Comparison of ENCODE assay signal across 7 mouse cellular contexts in the genomic region with DNA sequence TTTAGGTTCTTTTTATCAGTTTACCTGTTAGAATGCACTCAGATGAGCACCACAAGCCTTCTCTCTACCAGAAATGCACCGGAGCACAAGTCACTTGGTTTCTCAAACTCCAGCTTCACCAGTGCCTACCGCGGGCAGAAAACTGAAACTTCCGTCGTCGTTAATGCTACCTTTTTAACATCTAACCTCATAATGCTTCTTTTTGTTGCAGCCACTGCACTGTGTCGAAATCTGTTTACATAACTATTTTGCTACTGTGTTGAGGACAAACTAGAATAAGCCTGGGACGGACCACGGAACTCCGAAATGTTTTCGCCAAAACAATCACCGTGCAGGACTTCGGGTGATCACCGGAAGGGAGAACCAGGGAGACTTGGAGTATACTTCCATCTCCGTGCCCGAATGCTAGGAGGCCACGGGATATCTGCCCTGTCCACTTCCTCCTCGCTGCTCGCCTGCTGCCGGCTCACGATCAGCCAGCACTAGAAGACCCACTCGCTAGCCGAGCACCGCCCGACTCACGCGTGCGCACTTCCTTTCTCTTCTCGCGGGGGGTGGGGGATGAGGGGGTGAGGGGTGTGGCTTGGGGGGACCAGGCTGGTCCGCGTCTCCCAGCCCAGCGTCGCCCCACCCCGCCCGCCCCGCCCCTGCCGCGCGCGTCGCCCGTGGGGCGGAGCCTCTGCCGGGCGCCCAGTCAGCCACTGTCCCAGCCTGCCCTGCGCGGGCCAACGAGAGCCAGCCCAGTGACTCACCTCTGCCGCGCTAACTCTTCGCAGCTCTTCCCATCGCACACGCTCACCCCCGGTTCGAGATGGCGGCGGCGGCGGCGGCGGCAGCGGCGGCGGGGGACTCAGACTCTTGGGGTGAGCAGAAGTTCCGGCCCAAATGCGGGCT. TPM values are rescaled to one million over a fixed set of nuclear protein-coding genes. Genes with fewer than 3 reads are reported as not detected.
DNase-seq lines count a peak whose midpoint lies in the region; ATAC-seq and TF ChIP-seq lines count a peak whose summit lies in the region.

A gene (plus strand): TSS at position 685 of the 894 bp plus-strand sequence.

- peak within 1 kb of the TSS; percentile 91 for H3K27ac ChIP-seq in embryonic facial prominence, embryonic 12.5 days
- peak within 1 kb of the TSS; percentile 97 for H3K27ac ChIP-seq in kidney, adult 2 months (ENCODE audit: insufficient read depth, low read depth, low read length)
- peak within 1 kb of the TSS; percentile 87 for H3K27ac ChIP-seq in limb, embryonic 12.5 days
- H3K27ac ChIP-seq in midbrain, embryonic 15.5 days: peak within 1 kb of the TSS; percentile 84
- H3K27ac ChIP-seq in spleen, adult 2 months (ENCODE audit: insufficient read depth, low read length): peak within 1 kb of the TSS; percentile 79

- no peaks in the 10 kb centered on the region for H3K36me3 ChIP-seq in embryonic facial prominence, embryonic 12.5 days
- no peaks in the 10 kb centered on the region for H3K36me3 ChIP-seq in kidney, adult 2 months (ENCODE audit: control insufficient read depth, insufficient read depth, low read length)
- H3K36me3 ChIP-seq in limb, embryonic 12.5 days: peaks cover 14% of the 10 kb centered on the region; the same call in 1 of the 2 replicates
- H3K36me3 ChIP-seq in midbrain, embryonic 15.5 days (replicated peaks): no peaks in the 10 kb centered on the region
- peaks cover under 1% of the 10 kb centered on the region; the same call in 1 of the 2 replicates for H3K36me3 ChIP-seq in spleen, adult 2 months (ENCODE audit: control insufficient read depth, insufficient read depth, low read length)

- peak within 1 kb of the TSS; percentile 75 for H3K4me2 ChIP-seq in embryonic facial prominence, embryonic 12.5 days (replicated peaks)
- H3K4me2 ChIP-seq in limb, embryonic 12.5 days: peak within 1 kb of the TSS; percentile 72
- H3K4me2 ChIP-seq in midbrain, embryonic 15.5 days: peak within 1 kb of the TSS; percentile 68

- H3K27me3 ChIP-seq in embryonic facial prominence, embryonic 12.5 days: no peaks in the 10 kb centered on the region
- H3K27me3 ChIP-seq in kidney, adult 2 months (replicated peaks; ENCODE audit: control insufficient read depth, insufficient read depth, low read length): no peaks in the 10 kb centered on the region
- H3K27me3 ChIP-seq in limb, embryonic 12.5 days: no peaks in the 10 kb centered on the region
- H3K27me3 ChIP-seq in midbrain, embryonic 15.5 days (replicated peaks): no peaks in the 10 kb centered on the region
- H3K27me3 ChIP-seq in spleen, adult 2 months (ENCODE audit: control insufficient read depth, insufficient read depth, low read length): no peaks in the 10 kb centered on the region

- H3K9me3 ChIP-seq in embryonic facial prominence, embryonic 12.5 days: no peaks in the 10 kb centered on the region
- no peaks in the 10 kb centered on the region for H3K9me3 ChIP-seq in limb, embryonic 12.5 days
- H3K9me3 ChIP-seq in midbrain, embryonic 15.5 days: no peaks in the 10 kb centered on the region

- TF ChIP-seq POLR2A in kidney, adult 2 months (IDR thresholded peaks at IDR 0.05; ENCODE audit: low read depth, low read length): peak; percentile 99
- TF ChIP-seq POLR2A in spleen, adult 2 months (IDR thresholded peaks at IDR 0.05; ENCODE audit: low read depth, low read length): peak; percentile 99

- peak within 1 kb of the TSS; percentile 91 for H3K9ac ChIP-seq in embryonic facial prominence, embryonic 12.5 days
- peak within 1 kb of the TSS; percentile 95 for H3K9ac ChIP-seq in limb, embryonic 12.5 days (replicated peaks)
- peak within 1 kb of the TSS; percentile 72 for H3K9ac ChIP-seq in midbrain, embryonic 15.5 days

- ATAC-seq in embryonic facial prominence, embryonic 12.5 days (ENCODE audit: insufficient number of reproducible peaks, insufficient read depth, low FRiP score, low TSS enrichment): peak; percentile 99
- peak; percentile 99 for ATAC-seq in limb, embryonic 12.5 days (ENCODE audit: insufficient number of reproducible peaks, insufficient read depth, low FRiP score, low TSS enrichment, low read depth)
- peak; percentile 100 for ATAC-seq in midbrain, embryonic 15.5 days (replicated peaks)

- WGBS in embryonic facial prominence, embryonic 12.5 days: 1% methylated on average over 31 of the region's 67 CpGs
- under 1% methylated on average over 58 of the region's 67 CpGs for WGBS in kidney, adult 2 months
- WGBS in limb, embryonic 12.5 days: under 1% methylated on average over 49 of the region's 67 CpGs
- WGBS in midbrain, embryonic 15.5 days: under 1% methylated on average over 58 of the region's 67 CpGs
- under 1% methylated on average over 64 of the region's 67 CpGs for WGBS in spleen, adult 2 months

- TF ChIP-seq CTCF in kidney, adult 2 months (conservative IDR thresholded peaks at IDR 0.05; ENCODE audit: insufficient read depth, insufficient read length, low read depth, low read length): no peak
- no peak for TF ChIP-seq CTCF in spleen, adult 2 months (IDR thresholded peaks at IDR 0.05; ENCODE audit: extremely low read depth, insufficient read depth, insufficient read length, insufficient replicate concordance)

- no peaks in the 10 kb centered on the region for H3K4me1 ChIP-seq in embryonic facial prominence, embryonic 12.5 days
- H3K4me1 ChIP-seq in kidney, adult 2 months (ENCODE audit: control insufficient read depth, insufficient read depth, low read length): peaks cover 2% of the 10 kb centered on the region; the same call in 1 of the 2 replicates
- H3K4me1 ChIP-seq in limb, embryonic 12.5 days (replicated peaks): peaks cover 14% of the 10 kb centered on the region
- peaks cover 17% of the 10 kb centered on the region for H3K4me1 ChIP-seq in midbrain, embryonic 15.5 days
- peaks cover 3% of the 10 kb centered on the region for H3K4me1 ChIP-seq in spleen, adult 2 months (ENCODE audit: control insufficient read depth, insufficient read depth, insufficient read length)

- peak within 1 kb of the TSS; percentile 86 for H3K4me3 ChIP-seq in embryonic facial prominence, embryonic 12.5 days
- peak within 1 kb of the TSS; percentile 98 for H3K4me3 ChIP-seq in kidney, adult 2 months (ENCODE audit: insufficient read depth, low read depth, low read length)
- peak within 1 kb of the TSS; percentile 97 for H3K4me3 ChIP-seq in limb, embryonic 12.5 days (replicated peaks)
- H3K4me3 ChIP-seq in midbrain, embryonic 15.5 days: peak within 1 kb of the TSS; percentile 70
- H3K4me3 ChIP-seq in spleen, adult 2 months (ENCODE audit: extremely low read depth, insufficient read depth, insufficient read length): peak within 1 kb of the TSS; percentile 85

- peak; percentile 89 for DNase-seq in adrenal gland, postnatal 25 days
- DNase-seq in heart, adult 18-20 months: peak; percentile 91 to 94
- DNase-seq in kidney, adult 2 months: peak; percentile 95
- DNase-seq in spleen, adult 2 months (ENCODE audit: low read depth in 1 of 2, low spot score in 2 of 2): peak; percentile 83 to 85

RNA-seq across cellular contexts. Expression of the gene that starts here (rescaled TPM):
- total RNA-seq in adrenal gland, postnatal 25 days (2021): 17.4 and 20.5 TPM in 2 replicates
- polyA plus RNA-seq in embryonic facial prominence, embryonic 12.5 days (2016; fragmentation: Nextera tagmentation; extraction: Ambion mirVana): 13.5 and 14.3 TPM in 2 replicates
- total RNA-seq in heart, adult 18-20 months (2021): 10 to 100 TPM; 22.1 to 22.3 TPM
- 3.2 and 3.3 TPM in 2 replicates for polyA plus RNA-seq in kidney, adult 2 months (2012; rRNA removed)
- 12.7 and 14.7 TPM in 2 replicates for polyA plus RNA-seq in limb, embryonic 12.5 days (2016; fragmentation: Nextera tagmentation; extraction: Ambion mirVana)
- 11.2 and 11.7 TPM in 2 replicates for polyA plus RNA-seq in midbrain, embryonic 15.5 days (2015; fragmentation: Nextera tagmentation; extraction: Ambion mirVana)
- 3.2 and 4.7 TPM in 2 replicates for polyA plus RNA-seq in spleen, adult 2 months (2012; rRNA removed)

Comparison
In these comparisons a context has a peak if more than half of its experiments do, and no peak if none do; other contexts are left out.
1. Peak in every context shown above with its lines: DNase-seq, ATAC-seq, H3K4me3 ChIP-seq and H3K27ac ChIP-seq.